Mouse (Mus musculus): Measurements from ENCODE around the gene Wee1. TPM values are rescaled to one million over a fixed set of nuclear protein-coding genes. Genes with fewer than 3 reads are reported as not detected.

Gene Wee1
- polyA plus RNA-seq, 1 experiment from 2014 or later, result 4.5 TPM

GRCm38 (mm10) chr7:110108967-110109610 lies 12.8 kb upstream of the Wee1 start:
- H3K27ac ChIP-seq (ENCODE audit: low read depth), result peak overlapping the region; percentile 53
- no peak overlapping the region; the same call in 1 of the 2 replicates for H3K9ac ChIP-seq (replicated peaks)
- peak; percentile 76 for ATAC-seq
- DNase-seq, result peak; percentile 71
- peaks cover 16% of the 10 kb centered on the region for H3K4me1 ChIP-seq (ENCODE audit: insufficient read depth)
- no peaks in the 10 kb centered on the region for H3K9me3 ChIP-seq (ENCODE audit: low read length)
- no peaks in the 10 kb centered on the region for H3K36me3 ChIP-seq (replicated peaks; ENCODE audit: insufficient read depth, low read length)
- H3K27me3 ChIP-seq (ENCODE audit: insufficient read depth, low read length), result no peaks in the 10 kb centered on the region
- H3K4me3 ChIP-seq (ENCODE audit: low read depth, low read length), result peak overlapping the region; percentile 19; the same call in 1 of the 2 replicates
- peak overlapping the region; percentile 55 for H3K4me2 ChIP-seq (ENCODE audit: low read depth, low read length)
- TF ChIP-seq CTCF (IDR thresholded peaks at IDR 0.05; ENCODE audit: low read depth) (no peak), EP300 (IDR thresholded peaks at IDR 0.05; ENCODE audit: low read depth) (no peak)
- 12% methylated on average over 11 of the region's 11 CpGs for WGBS (ENCODE audit: insufficient replicate concordance)

GRCm38 (mm10) chr7:110110061-110110656 lies 11.7 kb upstream of the Wee1 start:
- peaks cover 16% of the 10 kb centered on the region for H3K4me1 ChIP-seq (ENCODE audit: insufficient read depth)
- no peak overlapping the region for H3K4me3 ChIP-seq (ENCODE audit: low read depth, low read length)
- no peak for DNase-seq
- H3K9ac ChIP-seq (replicated peaks), result no peak overlapping the region
- no peaks in the 10 kb centered on the region for H3K9me3 ChIP-seq (ENCODE audit: low read length)
- no peaks in the 10 kb centered on the region for H3K27me3 ChIP-seq (ENCODE audit: insufficient read depth, low read length)
- H3K27ac ChIP-seq (ENCODE audit: low read depth), result peak overlapping the region; percentile 53; the same call in 1 of the 2 replicates
- no peak for ATAC-seq
- H3K4me2 ChIP-seq (ENCODE audit: low read depth, low read length), result no peak overlapping the region
- 21% methylated on average over 4 of the region's 4 CpGs for WGBS (ENCODE audit: insufficient replicate concordance)
- H3K36me3 ChIP-seq (replicated peaks; ENCODE audit: insufficient read depth, low read length), result no peaks in the 10 kb centered on the region
- no peak for TF ChIP-seq CTCF (IDR thresholded peaks at IDR 0.05; ENCODE audit: low read depth)
- TF ChIP-seq EP300 (IDR thresholded peaks at IDR 0.05; ENCODE audit: low read depth), result no peak

DNA sequence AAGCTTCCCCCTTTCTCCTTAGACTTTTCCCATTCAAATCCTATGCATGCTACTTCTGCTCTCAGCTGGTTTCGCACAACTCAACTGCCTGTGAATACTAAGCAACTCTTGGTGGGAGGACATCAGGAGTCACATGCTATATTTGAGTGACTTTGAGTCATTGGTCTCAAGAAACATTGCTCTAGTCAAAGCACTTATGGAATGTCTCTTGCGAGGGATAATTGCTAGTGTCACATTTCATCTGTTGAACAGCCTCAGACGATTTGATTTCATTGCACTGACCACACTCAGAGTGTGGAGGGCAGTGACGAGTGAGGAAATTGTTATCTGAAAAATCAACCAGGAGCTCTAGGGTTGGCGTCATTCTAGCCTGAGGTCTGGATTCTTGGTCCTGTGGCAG lies 7.1 kb upstream of the Wee1 start:
- no peak for DNase-seq
- H3K27ac ChIP-seq (ENCODE audit: low read depth), result no peak overlapping the region
- H3K9ac ChIP-seq (replicated peaks), result no peak overlapping the region
- no peak overlapping the region for H3K4me2 ChIP-seq (ENCODE audit: low read depth, low read length)
- TF ChIP-seq CTCF (IDR thresholded peaks at IDR 0.05; ENCODE audit: low read depth) (no peak), EP300 (IDR thresholded peaks at IDR 0.05; ENCODE audit: low read depth) (no peak)
- H3K4me3 ChIP-seq (ENCODE audit: low read depth, low read length), result no peak overlapping the region
- WGBS (ENCODE audit: insufficient replicate concordance), result 58% methylated on average over 5 of the region's 5 CpGs
- no peaks in the 10 kb centered on the region for H3K36me3 ChIP-seq (replicated peaks; ENCODE audit: insufficient read depth, low read length)
- no peaks in the 10 kb centered on the region for H3K27me3 ChIP-seq (ENCODE audit: insufficient read depth, low read length)
- no peak for ATAC-seq
- H3K9me3 ChIP-seq (ENCODE audit: low read length), result no peaks in the 10 kb centered on the region
- H3K4me1 ChIP-seq (ENCODE audit: insufficient read depth), result peaks cover 6% of the 10 kb centered on the region; the same call in 1 of the 2 replicates

DNA sequence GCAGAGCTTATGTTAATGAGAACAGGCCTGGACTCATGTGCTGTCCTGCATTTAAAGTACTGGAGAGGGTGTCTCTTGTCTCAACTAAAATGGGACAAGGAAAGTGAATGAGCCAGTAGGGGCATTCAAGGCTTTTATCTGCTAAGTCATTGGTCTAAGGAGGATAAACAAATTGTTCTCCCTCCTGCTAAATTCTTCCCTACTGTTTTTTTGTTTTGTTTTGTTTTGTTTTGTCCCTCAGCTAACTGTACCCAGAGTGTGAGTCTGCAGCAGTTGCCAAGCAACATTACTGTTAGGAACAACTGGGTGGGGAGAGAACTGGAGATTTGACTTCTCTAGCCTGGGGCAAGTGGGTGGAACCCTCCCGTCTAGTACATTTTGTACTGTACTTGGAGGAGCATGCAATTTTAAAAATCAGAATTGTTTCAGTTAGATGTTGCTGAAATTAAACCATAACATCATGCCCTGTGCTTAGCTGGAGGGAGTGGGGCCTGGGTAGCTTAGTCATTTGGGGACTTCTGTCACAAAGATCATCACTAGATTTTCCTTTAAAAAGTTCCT lies 5.0 kb upstream of the Wee1 start:
- ATAC-seq, result no peak
- peaks cover 5% of the 10 kb centered on the region; the same call in 1 of the 2 replicates for H3K4me1 ChIP-seq (ENCODE audit: insufficient read depth)
- no peak overlapping the region for H3K27ac ChIP-seq (ENCODE audit: low read depth)
- H3K9me3 ChIP-seq (ENCODE audit: low read length), result no peaks in the 10 kb centered on the region
- H3K36me3 ChIP-seq (replicated peaks; ENCODE audit: insufficient read depth, low read length), result no peaks in the 10 kb centered on the region
- no peaks in the 10 kb centered on the region for H3K27me3 ChIP-seq (ENCODE audit: insufficient read depth, low read length)
- TF ChIP-seq EP300 (IDR thresholded peaks at IDR 0.05; ENCODE audit: low read depth) (peak; percentile 62; the same call in 1 of the 2 replicates), CTCF (IDR thresholded peaks at IDR 0.05; ENCODE audit: low read depth) (no peak)
- no peak overlapping the region for H3K4me2 ChIP-seq (ENCODE audit: low read depth, low read length)
- H3K9ac ChIP-seq (replicated peaks), result no peak overlapping the region
- WGBS (ENCODE audit: insufficient replicate concordance), result 29% methylated on average over 1 of the region's 1 CpGs
- no peak overlapping the region for H3K4me3 ChIP-seq (ENCODE audit: low read depth, low read length)
- DNase-seq, result no peak

DNA sequence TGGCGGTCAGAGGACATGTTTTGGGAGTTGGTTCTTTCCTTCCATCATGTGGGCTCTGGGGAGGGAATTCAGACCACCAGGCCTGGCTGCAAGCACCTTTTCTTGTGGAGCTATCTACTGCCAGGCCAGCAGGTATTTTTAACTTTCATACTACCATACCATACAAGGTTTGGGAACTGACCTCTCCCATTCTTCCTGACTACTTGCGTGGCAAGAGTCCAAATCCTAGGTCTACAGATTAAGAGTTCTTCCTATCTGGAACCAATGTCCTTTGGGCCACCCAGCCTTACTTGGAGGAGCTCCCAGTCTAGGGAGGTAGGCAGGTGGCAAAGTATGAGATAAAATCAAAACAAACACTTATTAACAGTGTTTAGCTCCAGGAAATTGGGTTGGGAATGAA lies 3.4 kb upstream of the Wee1 start:
- H3K9ac ChIP-seq (replicated peaks), result no peak overlapping the region
- peaks cover 5% of the 10 kb centered on the region; the same call in 1 of the 2 replicates for H3K4me1 ChIP-seq (ENCODE audit: insufficient read depth)
- no peaks in the 10 kb centered on the region for H3K27me3 ChIP-seq (ENCODE audit: insufficient read depth, low read length)
- DNase-seq (no peak), ATAC-seq (no peak)
- H3K4me3 ChIP-seq (ENCODE audit: low read depth, low read length), result no peak overlapping the region
- TF ChIP-seq CTCF (IDR thresholded peaks at IDR 0.05; ENCODE audit: low read depth) (no peak), EP300 (IDR thresholded peaks at IDR 0.05; ENCODE audit: low read depth) (no peak)
- WGBS (ENCODE audit: insufficient replicate concordance), result 79% methylated on average over 2 of the region's 2 CpGs
- no peaks in the 10 kb centered on the region for H3K36me3 ChIP-seq (replicated peaks; ENCODE audit: insufficient read depth, low read length)
- H3K9me3 ChIP-seq (ENCODE audit: low read length), result no peaks in the 10 kb centered on the region
- no peak overlapping the region for H3K27ac ChIP-seq (ENCODE audit: low read depth)
- H3K4me2 ChIP-seq (ENCODE audit: low read depth, low read length), result no peak overlapping the region

GRCm38 (mm10) chr7:110120157-110120784 lies 1.6 kb upstream of the Wee1 start:
- Histone ChIP-seq H3K27ac (ENCODE audit: low read depth) (peak overlapping the region; percentile 91), H3K36me3 (replicated peaks; ENCODE audit: insufficient read depth, low read length) (no peaks in the 10 kb centered on the region), H3K4me2 (ENCODE audit: low read depth, low read length) (peak overlapping the region; percentile 92), H3K9me3 (ENCODE audit: low read length) (no peaks in the 10 kb centered on the region), H3K4me3 (ENCODE audit: low read depth, low read length) (peak overlapping the region; percentile 95), H3K27me3 (ENCODE audit: insufficient read depth, low read length) (no peaks in the 10 kb centered on the region), H3K9ac (replicated peaks) (peak overlapping the region; percentile 69; the same call in 1 of the 2 replicates), H3K4me1 (ENCODE audit: insufficient read depth) (peaks cover 14% of the 10 kb centered on the region)
- DNase-seq, result no peak
- WGBS (ENCODE audit: insufficient replicate concordance), result 74% methylated on average over 2 of the region's 2 CpGs
- TF ChIP-seq CTCF (IDR thresholded peaks at IDR 0.05; ENCODE audit: low read depth) (no peak), EP300 (IDR thresholded peaks at IDR 0.05; ENCODE audit: low read depth) (no peak)
- no peak for ATAC-seq
